Mouse (Mus musculus): Measurements from ENCODE around the gene Cct8l1. TPM values are rescaled to one million over a fixed set of nuclear protein-coding genes. Genes with fewer than 3 reads are reported as not detected.

Cct8l1 gene
- polyA plus RNA-seq (2015; fragmentation: Nextera tagmentation; extraction: Ambion mirVana) = not detected in 2 replicates

DNA sequence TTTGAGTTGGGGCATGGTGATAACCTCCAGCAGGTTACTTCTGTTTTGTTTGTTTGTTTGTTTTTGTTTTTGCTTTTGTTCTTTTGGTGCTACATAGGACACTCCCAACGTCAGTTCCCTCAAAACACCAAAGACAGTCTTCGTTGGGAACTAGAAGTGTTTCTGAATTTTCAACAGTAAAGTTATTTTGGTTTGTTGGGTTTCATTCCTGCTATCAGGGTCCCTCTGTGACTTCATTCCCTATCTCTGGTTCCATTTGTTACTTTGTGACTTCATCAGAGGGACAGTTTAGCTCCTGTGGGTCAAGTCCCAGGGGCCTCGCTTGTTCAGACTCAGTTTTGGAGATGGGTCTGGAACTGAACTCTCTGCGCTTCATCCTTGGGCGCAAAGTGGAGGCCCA lies at the start of gene Cct8l1:
TSS of gene Cct8l1 (plus strand) at position 301 of the 400 bp plus-strand sequence.

DNA sequence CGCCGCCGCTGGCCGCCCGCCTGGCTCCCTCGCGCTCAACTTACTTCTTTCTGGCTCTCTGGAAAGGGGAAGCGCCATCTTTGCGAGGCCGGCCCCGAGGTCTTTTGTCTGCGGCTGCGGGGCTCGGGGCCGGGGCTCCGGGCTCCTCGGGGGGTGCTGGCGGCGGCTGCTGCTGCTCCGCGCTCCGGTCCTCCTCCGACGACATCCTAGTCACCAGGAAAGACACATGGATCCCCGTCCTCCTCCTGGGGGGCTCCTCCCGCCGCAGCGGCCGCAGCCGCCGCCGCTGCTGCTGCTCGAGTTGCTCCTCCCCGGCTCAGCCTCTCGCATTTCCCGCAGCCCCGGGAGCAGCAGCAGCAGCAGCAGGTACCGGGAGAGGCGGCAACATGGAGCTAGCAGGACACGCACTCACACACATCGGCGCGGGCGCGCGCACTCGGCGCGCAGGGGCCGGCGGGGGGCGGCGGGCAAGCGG lies 17.5 kb upstream of the Cct8l1 start, which contains the start of gene Kmt2c:
TSS of gene Kmt2c (minus strand) at position 438 of the 475 bp plus-strand sequence.

Other genes with a start within 250 kb of the Cct8l1 start
- 10.5 and 10.6 TPM in 2 replicates for gene Kmt2c, start 17.3 kb upstream of the Cct8l1 start, polyA plus RNA-seq (2015; fragmentation: Nextera tagmentation; extraction: Ambion mirVana)
- 5.4 and 5.9 TPM in 2 replicates for gene Xrcc2, start 189.8 kb downstream of the Cct8l1 start, polyA plus RNA-seq (2015; fragmentation: Nextera tagmentation; extraction: Ambion mirVana)
- 0.54 and 0.82 TPM in 2 replicates for gene Actr3b, start 243.9 kb downstream of the Cct8l1 start, polyA plus RNA-seq (2015; fragmentation: Nextera tagmentation; extraction: Ambion mirVana)

Data from spleen, postnatal 0 days (tissue).